Mouse (Mus musculus): Measurements from ENCODE around the gene Mad1l1. TPM values are rescaled to one million over a fixed set of nuclear protein-coding genes. Genes with fewer than 3 reads are reported as not detected.

Gene Mad1l1
- polyA plus RNA-seq, 1 experiment, result 22.6 TPM

DNA sequence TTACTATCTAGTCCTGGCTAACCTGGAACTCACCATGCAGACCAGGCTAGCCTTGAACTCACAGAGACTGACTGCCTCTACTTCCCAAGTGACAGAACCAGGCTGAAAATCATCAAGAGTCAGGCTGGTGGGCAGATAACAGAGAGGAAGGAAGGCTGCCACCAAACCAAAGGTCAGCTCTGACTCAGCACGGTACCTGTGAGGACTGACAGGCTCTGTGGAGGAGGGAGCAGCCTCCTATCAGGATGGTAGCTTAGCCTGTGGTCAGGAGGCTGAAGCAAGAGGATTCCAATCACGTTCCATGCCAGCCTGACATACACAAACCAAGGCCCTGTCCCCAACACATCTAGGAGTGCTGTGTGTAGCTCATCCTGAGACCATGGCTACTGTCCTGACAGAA, 54.3 kb downstream of the Mad1l1 start:
- TF ChIP-seq POLR2A (IDR thresholded peaks at IDR 0.05; ENCODE audit: low read depth, low read length) (no peak), CTCF (IDR thresholded peaks at IDR 0.05; ENCODE audit: borderline replicate concordance, insufficient read depth, low read length) (no peak)
- no peaks in the 10 kb centered on the region for H3K4me1 ChIP-seq (ENCODE audit: control insufficient read depth, insufficient read depth, low read length)
- no peak overlapping the region for H3K27ac ChIP-seq (ENCODE audit: insufficient read depth, low read length)
- H3K4me3 ChIP-seq (ENCODE audit: insufficient read depth, low read length), result no peak overlapping the region

DNA sequence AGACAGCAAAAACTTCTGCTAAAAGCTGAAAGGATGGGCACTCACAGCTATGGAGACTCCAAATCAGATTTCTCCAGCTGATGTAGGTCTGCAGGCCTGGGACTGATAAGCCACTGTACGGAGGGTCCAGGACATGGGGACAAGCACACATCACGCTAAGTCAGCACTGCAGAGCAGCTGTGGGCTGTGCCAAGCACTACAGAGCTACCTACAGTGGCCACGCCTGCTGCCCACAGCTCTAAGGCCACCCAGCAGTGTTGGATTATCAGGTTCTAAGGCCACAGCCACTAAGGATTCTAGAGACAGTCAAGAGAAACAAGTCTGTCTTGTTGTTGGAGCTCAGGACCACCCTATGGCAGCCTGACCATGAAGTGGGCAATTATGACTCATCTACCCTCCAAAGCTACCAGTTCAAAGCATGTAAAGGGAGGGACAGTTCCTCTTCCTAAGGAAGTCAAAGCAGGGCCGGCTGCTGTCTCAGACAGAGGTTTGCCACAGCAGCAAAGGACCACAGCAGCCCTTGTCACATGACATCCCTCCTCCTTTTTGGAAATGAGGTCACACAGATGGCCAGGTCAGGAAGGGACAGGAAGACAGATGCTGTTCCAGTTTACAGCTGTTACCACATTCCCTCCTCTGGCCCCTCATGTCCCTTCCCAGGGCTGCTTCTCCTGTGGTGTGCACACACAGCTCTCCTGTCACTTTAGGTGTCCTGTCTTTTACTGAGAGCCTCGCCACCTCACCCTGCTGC, 56.4 kb downstream of the Mad1l1 start:
- TF ChIP-seq CTCF (IDR thresholded peaks at IDR 0.05; ENCODE audit: borderline replicate concordance, insufficient read depth, low read length), result no peak
- Histone ChIP-seq H3K27ac (ENCODE audit: insufficient read depth, low read length) (no peak overlapping the region), H3K4me3 (ENCODE audit: insufficient read depth, low read length) (no peak overlapping the region)

DNA sequence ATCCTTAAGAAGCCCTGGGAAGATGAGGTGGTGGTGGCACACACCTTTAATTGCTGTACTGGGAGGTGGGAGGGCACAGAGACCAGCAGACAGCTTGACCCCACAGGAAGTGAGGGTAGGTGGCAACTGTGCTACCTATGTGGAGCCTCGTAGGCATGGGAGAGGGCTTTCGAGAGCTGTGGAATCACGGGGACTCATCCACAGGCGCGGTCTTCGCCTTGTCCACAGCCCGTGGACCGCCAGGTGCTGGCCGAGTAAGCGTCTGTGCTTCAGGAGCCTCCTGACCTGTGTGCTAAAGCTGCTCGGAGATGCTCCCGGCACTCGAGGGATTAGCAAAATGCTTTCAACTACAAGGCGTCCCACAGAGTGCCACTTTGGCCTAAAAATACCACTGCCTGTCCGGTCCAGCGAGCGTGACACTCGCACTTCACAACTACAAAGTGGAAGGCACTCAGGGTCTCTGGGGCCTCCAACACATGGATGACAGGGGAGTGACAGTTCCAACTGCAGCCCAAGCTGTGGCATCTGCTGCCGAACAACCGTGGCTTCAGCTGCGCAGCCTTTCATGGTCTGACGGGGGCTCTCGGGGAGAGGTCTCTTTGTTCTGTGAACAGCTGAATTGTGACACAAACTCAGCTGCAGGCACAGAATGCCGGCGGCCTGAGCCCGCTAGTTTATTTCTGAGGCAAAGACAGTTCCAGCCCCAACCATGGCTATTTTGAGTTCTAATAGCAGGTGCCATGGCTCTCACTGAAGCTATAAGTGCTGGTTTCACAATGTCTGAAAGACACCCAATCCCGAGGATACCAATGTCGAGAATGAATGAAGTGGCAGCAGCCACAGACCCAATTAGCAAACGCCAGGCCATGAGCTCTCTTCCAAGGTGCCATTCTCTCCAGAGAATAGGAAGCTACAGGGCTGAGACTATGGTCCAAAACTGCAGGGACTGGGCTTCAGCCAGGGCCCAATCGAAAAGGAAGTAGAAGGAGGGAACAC, 57.3 kb downstream of the Mad1l1 start:
- Histone ChIP-seq H3K4me1 (ENCODE audit: control insufficient read depth, insufficient read depth, low read length) (no peaks in the 10 kb centered on the region), H3K4me3 (ENCODE audit: insufficient read depth, low read length) (no peak overlapping the region), H3K27ac (ENCODE audit: insufficient read depth, low read length) (no peak overlapping the region)
- TF ChIP-seq CTCF (IDR thresholded peaks at IDR 0.05; ENCODE audit: borderline replicate concordance, insufficient read depth, low read length) (no peak), POLR2A (IDR thresholded peaks at IDR 0.05; ENCODE audit: low read depth, low read length) (no peak)

More for the DNA sequence above, 56.4 kb downstream of the Mad1l1 start:
- no peaks in the 10 kb centered on the region for H3K4me1 ChIP-seq (ENCODE audit: control insufficient read depth, insufficient read depth, low read length)

DNA sequence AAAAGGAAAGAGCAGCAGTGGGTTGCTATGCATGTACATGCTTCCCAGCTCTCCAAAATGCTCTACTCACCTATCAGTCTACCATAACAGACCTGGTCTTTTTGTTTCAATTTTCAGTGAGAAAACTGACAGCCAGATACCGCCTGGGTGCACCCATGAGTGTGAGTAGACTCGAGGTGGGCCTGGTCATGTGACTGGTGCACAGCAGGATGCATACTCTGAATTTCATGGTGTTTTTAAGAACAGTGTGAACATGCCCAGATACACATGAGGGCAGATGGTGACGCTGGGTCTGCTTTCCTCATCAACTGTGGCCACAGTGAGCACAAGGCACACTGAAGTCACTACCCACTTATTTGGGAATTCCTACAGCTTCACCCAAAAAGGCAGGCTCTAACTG, 59.0 kb downstream of the Mad1l1 start:
- TF ChIP-seq CTCF (IDR thresholded peaks at IDR 0.05; ENCODE audit: borderline replicate concordance, insufficient read depth, low read length), result no peak
- TF ChIP-seq POLR2A (IDR thresholded peaks at IDR 0.05; ENCODE audit: low read depth, low read length), result no peak
- Histone ChIP-seq H3K4me1 (ENCODE audit: control insufficient read depth, insufficient read depth, low read length) (no peaks in the 10 kb centered on the region), H3K4me3 (ENCODE audit: insufficient read depth, low read length) (no peak overlapping the region), H3K27ac (ENCODE audit: insufficient read depth, low read length) (no peak overlapping the region)

DNA sequence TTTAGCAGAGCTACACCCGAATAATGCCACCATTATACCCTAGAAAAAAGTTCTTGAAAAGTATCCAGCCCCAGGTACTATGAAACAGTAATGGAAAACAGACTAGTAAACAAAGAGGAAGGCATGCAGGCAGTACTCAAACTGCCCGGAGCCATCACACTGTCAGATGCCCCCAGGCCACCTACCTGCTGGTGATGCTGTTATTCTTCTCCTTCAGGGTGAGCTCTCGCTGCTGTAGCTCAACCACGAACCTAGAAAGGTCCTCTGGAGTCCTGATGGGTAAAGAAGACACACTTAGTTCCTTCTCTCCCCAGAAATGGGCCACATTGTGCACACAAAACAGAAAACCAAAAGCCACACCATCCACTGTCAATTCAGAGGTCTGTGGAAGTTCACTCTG, 60.0 kb downstream of the Mad1l1 start:
- no peak overlapping the region for H3K27ac ChIP-seq (ENCODE audit: insufficient read depth, low read length)
- no peaks in the 10 kb centered on the region for H3K4me1 ChIP-seq (ENCODE audit: control insufficient read depth, insufficient read depth, low read length)
- no peak overlapping the region for H3K4me3 ChIP-seq (ENCODE audit: insufficient read depth, low read length)
- TF ChIP-seq CTCF (IDR thresholded peaks at IDR 0.05; ENCODE audit: borderline replicate concordance, insufficient read depth, low read length) (no peak), POLR2A (IDR thresholded peaks at IDR 0.05; ENCODE audit: low read depth, low read length) (no peak)

DNA sequence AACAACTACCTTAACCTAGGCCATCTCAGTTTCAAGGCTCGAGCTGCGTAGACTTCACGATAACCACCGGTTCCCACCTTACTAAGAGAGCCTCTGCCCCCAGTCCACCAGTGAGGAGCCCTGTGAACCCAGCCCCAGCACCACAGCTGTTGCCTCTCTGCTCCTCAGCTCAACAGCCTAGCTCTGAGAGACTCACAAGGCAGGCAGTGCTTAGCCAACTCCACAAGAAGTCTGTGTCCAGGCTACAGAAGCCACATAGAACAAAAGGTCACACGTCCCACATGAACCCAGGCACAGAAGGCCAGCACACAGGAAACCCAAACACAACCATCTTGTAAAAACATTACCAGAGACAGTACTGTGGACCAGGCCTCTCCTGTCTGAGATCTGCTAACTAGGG, 62.7 kb downstream of the Mad1l1 start:
- Histone ChIP-seq H3K4me3 (ENCODE audit: insufficient read depth, low read length) (no peak overlapping the region), H3K4me1 (ENCODE audit: control insufficient read depth, insufficient read depth, low read length) (no peaks in the 10 kb centered on the region), H3K27ac (ENCODE audit: insufficient read depth, low read length) (no peak overlapping the region)
- TF ChIP-seq CTCF (IDR thresholded peaks at IDR 0.05; ENCODE audit: borderline replicate concordance, insufficient read depth, low read length) (no peak), POLR2A (IDR thresholded peaks at IDR 0.05; ENCODE audit: low read depth, low read length) (no peak)

DNA sequence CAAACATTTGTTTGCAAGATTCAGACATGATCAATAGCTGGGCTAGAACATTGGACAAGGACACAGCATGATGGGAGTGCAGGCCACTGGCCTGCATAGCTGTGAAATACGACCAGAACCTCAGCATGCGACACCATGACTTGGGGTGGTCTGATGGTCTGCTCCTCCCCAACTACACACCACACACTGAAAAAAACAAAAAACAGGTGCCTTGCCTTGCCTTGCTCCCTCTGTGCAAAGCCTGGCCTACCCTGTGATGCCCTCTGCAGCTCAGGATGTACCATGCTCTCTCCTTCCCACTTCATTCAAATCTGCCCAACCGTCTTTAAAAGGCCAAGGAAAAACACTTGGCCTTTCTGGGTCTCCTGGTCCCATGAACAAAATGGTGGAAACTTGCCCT, 63.3 kb downstream of the Mad1l1 start:
- H3K4me1 ChIP-seq (ENCODE audit: control insufficient read depth, insufficient read depth, low read length), result no peaks in the 10 kb centered on the region
- H3K4me3 ChIP-seq (ENCODE audit: insufficient read depth, low read length), result no peak overlapping the region
- no peak for TF ChIP-seq CTCF (IDR thresholded peaks at IDR 0.05; ENCODE audit: borderline replicate concordance, insufficient read depth, low read length)
- TF ChIP-seq POLR2A (IDR thresholded peaks at IDR 0.05; ENCODE audit: low read depth, low read length), result no peak
- H3K27ac ChIP-seq (ENCODE audit: insufficient read depth, low read length), result no peak overlapping the region

DNA sequence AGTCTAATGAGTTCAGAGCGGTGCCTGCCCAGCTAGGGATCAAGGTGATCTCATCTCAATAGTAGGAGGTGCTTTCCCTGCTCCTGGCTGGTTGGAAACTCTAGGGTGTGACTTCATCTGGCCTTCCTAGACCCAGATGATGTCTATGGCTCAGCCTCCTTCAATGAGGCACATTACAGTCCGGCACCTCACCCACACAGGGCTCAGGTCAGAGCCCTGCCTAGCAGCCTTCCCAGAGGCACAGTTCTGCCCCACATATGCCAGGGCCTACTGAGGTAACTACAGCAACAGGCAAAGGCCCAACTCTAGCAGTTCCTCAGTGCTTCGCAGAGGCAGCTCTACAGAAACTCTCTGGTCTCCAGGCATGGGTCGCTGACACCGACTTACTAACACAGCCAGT, 63.9 kb downstream of the Mad1l1 start:
- no peak for TF ChIP-seq CTCF (IDR thresholded peaks at IDR 0.05; ENCODE audit: borderline replicate concordance, insufficient read depth, low read length)
- TF ChIP-seq POLR2A (IDR thresholded peaks at IDR 0.05; ENCODE audit: low read depth, low read length), result no peak
- Histone ChIP-seq H3K27ac (ENCODE audit: insufficient read depth, low read length) (no peak overlapping the region), H3K4me3 (ENCODE audit: insufficient read depth, low read length) (no peak overlapping the region), H3K4me1 (ENCODE audit: control insufficient read depth, insufficient read depth, low read length) (no peaks in the 10 kb centered on the region)

DNA sequence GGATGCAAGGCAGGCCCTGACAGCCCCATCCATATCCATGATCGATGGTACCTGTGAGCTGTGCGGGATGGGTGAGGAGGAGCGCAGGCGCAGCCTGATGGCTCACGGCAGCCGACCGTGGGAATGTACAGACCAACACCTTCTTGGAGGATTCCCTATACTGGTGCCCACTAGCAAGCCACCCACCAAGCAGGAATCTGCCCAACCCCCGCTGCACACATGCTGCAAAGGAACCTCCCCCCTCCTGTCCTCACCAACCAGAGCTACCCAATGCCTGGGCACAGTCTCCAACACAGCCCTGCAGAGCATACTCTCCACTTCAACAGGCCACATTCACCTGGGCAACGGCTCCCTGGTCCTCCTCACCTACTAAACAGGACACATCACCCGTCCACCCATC, 64.7 kb downstream of the Mad1l1 start:
- Histone ChIP-seq H3K4me3 (ENCODE audit: insufficient read depth, low read length) (no peak overlapping the region), H3K4me1 (ENCODE audit: control insufficient read depth, insufficient read depth, low read length) (no peaks in the 10 kb centered on the region), H3K27ac (ENCODE audit: insufficient read depth, low read length) (no peak overlapping the region)
- TF ChIP-seq CTCF (IDR thresholded peaks at IDR 0.05; ENCODE audit: borderline replicate concordance, insufficient read depth, low read length) (no peak), POLR2A (IDR thresholded peaks at IDR 0.05; ENCODE audit: low read depth, low read length) (no peak)

DNA sequence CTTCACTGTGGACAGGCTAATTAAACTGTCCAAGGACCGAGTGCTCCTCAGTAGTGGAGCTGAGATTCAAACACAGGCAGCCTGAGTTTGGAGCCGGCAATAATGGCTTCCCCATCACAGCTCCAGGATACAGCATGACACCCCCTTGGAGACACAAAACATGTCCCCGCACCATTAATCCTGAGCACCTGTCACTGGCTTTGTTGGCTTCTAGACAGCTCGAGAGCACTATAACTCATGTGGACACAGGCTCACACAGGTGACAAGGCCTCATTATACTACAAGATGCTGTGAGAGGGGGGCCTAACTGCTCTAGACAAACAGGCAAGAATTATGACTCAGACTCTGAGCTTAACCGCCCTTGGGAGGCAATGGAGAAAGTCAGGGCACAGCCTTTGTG, 66.1 kb downstream of the Mad1l1 start:
- Histone ChIP-seq H3K27ac (ENCODE audit: insufficient read depth, low read length) (no peak overlapping the region), H3K4me1 (ENCODE audit: control insufficient read depth, insufficient read depth, low read length) (no peaks in the 10 kb centered on the region), H3K4me3 (ENCODE audit: insufficient read depth, low read length) (no peak overlapping the region)
- TF ChIP-seq POLR2A (IDR thresholded peaks at IDR 0.05; ENCODE audit: low read depth, low read length), result no peak
- no peak for TF ChIP-seq CTCF (IDR thresholded peaks at IDR 0.05; ENCODE audit: borderline replicate concordance, insufficient read depth, low read length)

All from embryonic fibroblast, embryonic 13.5 days (primary cell).